ENCODE assay signal across 8 mouse cellular contexts in the genomic region with DNA sequence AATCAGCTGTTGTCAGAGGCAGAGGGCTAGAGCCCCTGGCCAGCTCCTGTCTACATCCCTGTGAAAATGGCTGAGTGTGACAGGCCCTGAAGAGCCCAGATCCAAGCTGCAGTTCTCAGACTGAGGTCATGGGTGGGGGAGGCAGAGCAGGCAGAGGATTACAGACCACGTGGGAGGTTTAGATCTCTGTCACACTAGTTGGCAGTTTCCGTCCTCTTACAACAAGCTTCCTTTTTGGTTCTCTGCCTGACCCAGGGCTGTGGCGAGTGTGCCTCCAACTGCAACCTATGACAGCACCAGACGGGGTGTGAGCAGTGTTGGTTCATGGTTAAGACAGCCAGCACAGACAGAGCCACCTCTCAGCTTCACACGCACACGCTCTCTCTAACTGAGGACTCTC. TPM values are rescaled to one million over a fixed set of nuclear protein-coding genes. Genes with fewer than 3 reads are reported as not detected.
DNase-seq lines count a peak whose midpoint lies in the region; ATAC-seq lines count a peak whose summit lies in the region.

No protein-coding gene starts in this region.

- no peak overlapping the region for H3K4me3 ChIP-seq in neural tube, embryonic 14.5 days (ENCODE audit: low read depth, low read length)
- no peak overlapping the region for H3K4me3 ChIP-seq in embryonic facial prominence, embryonic 15.5 days (replicated peaks)
- no peak overlapping the region for H3K4me3 ChIP-seq in liver, embryonic 15.5 days (replicated peaks)

- H3K4me1 ChIP-seq in neural tube, embryonic 14.5 days (ENCODE audit: control insufficient read depth, insufficient read depth, low read length): no peaks in the 10 kb centered on the region
- peaks cover 15% of the 10 kb centered on the region; the same call in 1 of the 2 replicates for H3K4me1 ChIP-seq in embryonic facial prominence, embryonic 15.5 days
- H3K4me1 ChIP-seq in liver, embryonic 15.5 days (replicated peaks): peaks cover 7% of the 10 kb centered on the region; the same call in 1 of the 2 replicates

- H3K27ac ChIP-seq in neural tube, embryonic 14.5 days (ENCODE audit: low read depth, low read length): no peak overlapping the region
- H3K27ac ChIP-seq in embryonic facial prominence, embryonic 15.5 days (replicated peaks): peak overlapping the region; percentile 74
- peak overlapping the region; percentile 14; the same call in 1 of the 2 replicates for H3K27ac ChIP-seq in liver, embryonic 15.5 days (replicated peaks)

- no peaks in the 10 kb centered on the region for H3K9me3 ChIP-seq in neural tube, embryonic 14.5 days (ENCODE audit: control insufficient read depth, low read length)
- H3K9me3 ChIP-seq in embryonic facial prominence, embryonic 15.5 days (replicated peaks): no peaks in the 10 kb centered on the region
- H3K9me3 ChIP-seq in liver, embryonic 15.5 days (replicated peaks): no peaks in the 10 kb centered on the region

- 62% methylated on average over 6 of the region's 6 CpGs for WGBS in neural tube, embryonic 14.5 days
- 35% methylated on average over 6 of the region's 6 CpGs for WGBS in embryonic facial prominence, embryonic 15.5 days
- WGBS in liver, embryonic 15.5 days (ENCODE audit: insufficient replicate concordance): 37% methylated on average over 6 of the region's 6 CpGs

- no peak overlapping the region for H3K9ac ChIP-seq in neural tube, embryonic 14.5 days (replicated peaks; ENCODE audit: low read depth, low read length)
- H3K9ac ChIP-seq in embryonic facial prominence, embryonic 15.5 days: no peak overlapping the region
- H3K9ac ChIP-seq in liver, embryonic 15.5 days: no peak overlapping the region

- H3K27me3 ChIP-seq in neural tube, embryonic 14.5 days (ENCODE audit: control insufficient read depth, insufficient read depth, low read length): no peaks in the 10 kb centered on the region
- H3K27me3 ChIP-seq in embryonic facial prominence, embryonic 15.5 days: no peaks in the 10 kb centered on the region
- H3K27me3 ChIP-seq in liver, embryonic 15.5 days: no peaks in the 10 kb centered on the region

- H3K36me3 ChIP-seq in neural tube, embryonic 14.5 days (ENCODE audit: control insufficient read depth, insufficient read depth, low read length): no peaks in the 10 kb centered on the region
- H3K36me3 ChIP-seq in embryonic facial prominence, embryonic 15.5 days: no peaks in the 10 kb centered on the region
- H3K36me3 ChIP-seq in liver, embryonic 15.5 days (replicated peaks): no peaks in the 10 kb centered on the region

- DNase-seq in neural tube, embryonic 10.5 days (ENCODE audit: extremely low spot score, low spot score): no peak
- DNase-seq in heart, postnatal 14 days: peak; percentile 21 to 40
- DNase-seq in natural killer cell, adult 2 months (ENCODE audit: low spot score in 2 of 2): peak; percentile 81 to 88
- no peak for DNase-seq in ovary, postnatal 36 days (ENCODE audit: low spot score)
- no peak for DNase-seq in cerebellum, adult 11 months

- no peak overlapping the region for H3K4me2 ChIP-seq in neural tube, embryonic 14.5 days (ENCODE audit: low read depth, low read length)
- H3K4me2 ChIP-seq in embryonic facial prominence, embryonic 15.5 days (replicated peaks): no peak overlapping the region
- H3K4me2 ChIP-seq in liver, embryonic 15.5 days: no peak overlapping the region; the same call in 1 of the 2 replicates

- ATAC-seq in neural tube, embryonic 14.5 days (ENCODE audit: low read depth): peak; percentile 21; the same call in 1 of the 2 replicates
- peak; percentile 53; the same call in 1 of the 2 replicates for ATAC-seq in embryonic facial prominence, embryonic 15.5 days (ENCODE audit: insufficient number of reproducible peaks, low FRiP score, low TSS enrichment, low read depth)
- ATAC-seq in liver, embryonic 15.5 days (ENCODE audit: insufficient read depth): peak; percentile 52; the same call in 1 of the 2 replicates

- intact Hi-C loops in heart, postnatal 14 days (cut with DNase I): no loop called here

RNA-seq across cellular contexts. Expression of gene A630001G21Rik, which starts 26.9 kb away (rescaled TPM):
- polyA plus RNA-seq in neural tube, embryonic 14.5 days (2014; fragmentation: Nextera tagmentation; extraction: Ambion mirVana): 0.20 and 0.73 TPM in 2 replicates
- 1.6 and 1.7 TPM in 2 replicates for polyA plus RNA-seq in embryonic facial prominence, embryonic 15.5 days (2015; fragmentation: Nextera tagmentation; extraction: Ambion mirVana)
- under 1 TPM; 0.76 to 0.80 TPM for total RNA-seq in heart, postnatal 14 days (2021)
- 1.9 and 2.8 TPM in 2 replicates for polyA plus RNA-seq in liver, embryonic 15.5 days (2015; fragmentation: Nextera tagmentation; extraction: Ambion mirVana)

RNA-seq across cellular contexts. Expression of gene Cab39, which starts 41.7 kb away (rescaled TPM):
- polyA plus RNA-seq in neural tube, embryonic 14.5 days (2014; fragmentation: Nextera tagmentation; extraction: Ambion mirVana): 74.4 and 83.9 TPM in 2 replicates
- 30.3 and 31.3 TPM in 2 replicates for polyA plus RNA-seq in embryonic facial prominence, embryonic 15.5 days (2015; fragmentation: Nextera tagmentation; extraction: Ambion mirVana)
- 100 to 1,000 TPM in 1 of 2 experiments, 10 to 100 TPM in 1; 93.5 to 101 TPM for total RNA-seq in heart, postnatal 14 days (2021)
- polyA plus RNA-seq in liver, embryonic 15.5 days (2015; fragmentation: Nextera tagmentation; extraction: Ambion mirVana): 11.2 and 12.1 TPM in 2 replicates

Comparison
In these comparisons a context has a peak if more than half of its experiments do, and no peak if none do; other contexts are left out.
1. DNase-seq: peak in heart, postnatal 14 days (2 of 2) and natural killer cell, adult 2 months (2 of 2); none in neural tube, embryonic 10.5 days (single experiment), ovary, postnatal 36 days (single experiment) and cerebellum, adult 11 months (single experiment).
2. Peak in every context shown above with its lines, with median percentiles within 50 percentile points of each other: ATAC-seq.